Mouse (Mus musculus): Measurements from ENCODE around the gene Lrrc43. TPM values are rescaled to one million over a fixed set of nuclear protein-coding genes. Genes with fewer than 3 reads are reported as not detected.

Lrrc43 gene
- polyA plus RNA-seq, 1 experiment, result 0.18 TPM

GRCm38 (mm10) chr5:123487659-123488395, 1.3 kb upstream of the Lrrc43 start:
- 63% methylated on average over 11 of the region's 11 CpGs for WGBS
- no peak overlapping the region for H3K27ac ChIP-seq (ENCODE audit: control insufficient read depth, insufficient read depth, low read length)
- no peaks in the 10 kb centered on the region for H3K27me3 ChIP-seq (ENCODE audit: control insufficient read depth, insufficient read depth, low read length)
- H3K36me3 ChIP-seq (ENCODE audit: control insufficient read depth, insufficient read depth, low read length), result no peaks in the 10 kb centered on the region
- TF ChIP-seq POLR2A (IDR thresholded peaks at IDR 0.05; ENCODE audit: control insufficient read depth, extremely low read depth, insufficient read depth, low read length, poor library complexity) (no peak), CTCF (IDR thresholded peaks at IDR 0.05; ENCODE audit: borderline replicate concordance, control insufficient read depth, extremely low read depth, insufficient read depth, low read length, poor library complexity) (no peak)
- no peak overlapping the region for H3K4me3 ChIP-seq (ENCODE audit: control insufficient read depth, insufficient read depth, low read length)
- DNase-seq, result no peak
- H3K4me1 ChIP-seq (replicated peaks; ENCODE audit: control insufficient read depth, insufficient read depth, low read length), result no peaks in the 10 kb centered on the region

- Histone ChIP-seq H3K4me3 (ENCODE audit: control insufficient read depth, insufficient read depth, low read length) (no peak overlapping the region), H3K4me1 (replicated peaks; ENCODE audit: control insufficient read depth, insufficient read depth, low read length) (no peaks in the 10 kb centered on the region), H3K27ac (ENCODE audit: control insufficient read depth, insufficient read depth, low read length) (no peak overlapping the region), H3K27me3 (ENCODE audit: control insufficient read depth, insufficient read depth, low read length) (no peaks in the 10 kb centered on the region), H3K36me3 (ENCODE audit: control insufficient read depth, insufficient read depth, low read length) (no peaks in the 10 kb centered on the region)
- DNase-seq, result no peak
- TF ChIP-seq CTCF (IDR thresholded peaks at IDR 0.05; ENCODE audit: borderline replicate concordance, control insufficient read depth, extremely low read depth, insufficient read depth, low read length, poor library complexity) (no peak), POLR2A (IDR thresholded peaks at IDR 0.05; ENCODE audit: control insufficient read depth, extremely low read depth, insufficient read depth, low read length, poor library complexity) (no peak)
- 64% methylated on average over 9 of the region's 9 CpGs for WGBS
These were observed 830 bp downstream of the Lrrc43 start for GRCm38 (mm10) chr5:123489935-123490334.

GRCm38 (mm10) chr5:123499717-123500116, 10.6 kb downstream of the Lrrc43 start:
- 54% methylated on average over 4 of the region's 4 CpGs for WGBS
- TF ChIP-seq POLR2A (IDR thresholded peaks at IDR 0.05; ENCODE audit: control insufficient read depth, extremely low read depth, insufficient read depth, low read length, poor library complexity), result no peak
- no peak for TF ChIP-seq CTCF (IDR thresholded peaks at IDR 0.05; ENCODE audit: borderline replicate concordance, control insufficient read depth, extremely low read depth, insufficient read depth, low read length, poor library complexity)
- Histone ChIP-seq H3K4me1 (replicated peaks; ENCODE audit: control insufficient read depth, insufficient read depth, low read length) (peaks cover 12% of the 10 kb centered on the region), H3K4me3 (ENCODE audit: control insufficient read depth, insufficient read depth, low read length) (no peak overlapping the region), H3K36me3 (ENCODE audit: control insufficient read depth, insufficient read depth, low read length) (no peaks in the 10 kb centered on the region), H3K27me3 (ENCODE audit: control insufficient read depth, insufficient read depth, low read length) (no peaks in the 10 kb centered on the region), H3K27ac (ENCODE audit: control insufficient read depth, insufficient read depth, low read length) (no peak overlapping the region)
- peak; percentile 32 for DNase-seq

GRCm38 (mm10) chr5:123501973-123502372, 12.9 kb downstream of the Lrrc43 start:
- no peaks in the 10 kb centered on the region for H3K36me3 ChIP-seq (ENCODE audit: control insufficient read depth, insufficient read depth, low read length)
- 46% methylated on average over 4 of the region's 4 CpGs for WGBS
- H3K27ac ChIP-seq (ENCODE audit: control insufficient read depth, insufficient read depth, low read length), result no peak overlapping the region
- DNase-seq, result no peak
- H3K4me3 ChIP-seq (ENCODE audit: control insufficient read depth, insufficient read depth, low read length), result no peak overlapping the region
- peaks cover 12% of the 10 kb centered on the region for H3K4me1 ChIP-seq (replicated peaks; ENCODE audit: control insufficient read depth, insufficient read depth, low read length)
- no peak for TF ChIP-seq CTCF (IDR thresholded peaks at IDR 0.05; ENCODE audit: borderline replicate concordance, control insufficient read depth, extremely low read depth, insufficient read depth, low read length, poor library complexity)
- TF ChIP-seq POLR2A (IDR thresholded peaks at IDR 0.05; ENCODE audit: control insufficient read depth, extremely low read depth, insufficient read depth, low read length, poor library complexity), result no peak
- H3K27me3 ChIP-seq (ENCODE audit: control insufficient read depth, insufficient read depth, low read length), result no peaks in the 10 kb centered on the region

GRCm38 (mm10) chr5:123507936-123508723, 19.0 kb downstream of the Lrrc43 start:
- DNase-seq, result peak; percentile 85
- Histone ChIP-seq H3K4me1 (replicated peaks; ENCODE audit: control insufficient read depth, insufficient read depth, low read length) (peaks cover 14% of the 10 kb centered on the region), H3K36me3 (ENCODE audit: control insufficient read depth, insufficient read depth, low read length) (no peaks in the 10 kb centered on the region), H3K27me3 (ENCODE audit: control insufficient read depth, insufficient read depth, low read length) (peaks cover 3% of the 10 kb centered on the region; the same call in 1 of the 2 replicates), H3K27ac (ENCODE audit: control insufficient read depth, insufficient read depth, low read length) (no peak overlapping the region), H3K4me3 (ENCODE audit: control insufficient read depth, insufficient read depth, low read length) (peak overlapping the region; percentile 50)
- TF ChIP-seq CTCF (IDR thresholded peaks at IDR 0.05; ENCODE audit: borderline replicate concordance, control insufficient read depth, extremely low read depth, insufficient read depth, low read length, poor library complexity) (no peak), POLR2A (IDR thresholded peaks at IDR 0.05; ENCODE audit: control insufficient read depth, extremely low read depth, insufficient read depth, low read length, poor library complexity) (0 out of 2 replicates have a peak, but pooled peaks have one; percentile 27)
- WGBS, result 2% methylated on average over 59 of the region's 59 CpGs

- no peak for DNase-seq
- WGBS, result 22% methylated on average over 12 of the region's 12 CpGs
- Histone ChIP-seq H3K27ac (ENCODE audit: control insufficient read depth, insufficient read depth, low read length) (no peak overlapping the region), H3K4me3 (ENCODE audit: control insufficient read depth, insufficient read depth, low read length) (peak overlapping the region; percentile 50), H3K36me3 (ENCODE audit: control insufficient read depth, insufficient read depth, low read length) (no peaks in the 10 kb centered on the region), H3K27me3 (ENCODE audit: control insufficient read depth, insufficient read depth, low read length) (peaks cover 3% of the 10 kb centered on the region; the same call in 1 of the 2 replicates), H3K4me1 (replicated peaks; ENCODE audit: control insufficient read depth, insufficient read depth, low read length) (peaks cover 14% of the 10 kb centered on the region)
- TF ChIP-seq CTCF (IDR thresholded peaks at IDR 0.05; ENCODE audit: borderline replicate concordance, control insufficient read depth, extremely low read depth, insufficient read depth, low read length, poor library complexity) (no peak), POLR2A (IDR thresholded peaks at IDR 0.05; ENCODE audit: control insufficient read depth, extremely low read depth, insufficient read depth, low read length, poor library complexity) (no peak)
These were observed 19.8 kb downstream of the Lrrc43 start for GRCm38 (mm10) chr5:123508921-123509320.

All from thymus, adult 2 months (tissue).